Mouse (Mus musculus) left cerebral cortex, postnatal 14 days (tissue): ENCODE data around the gene Zbtb33. TPM values are rescaled to one million over a fixed set of nuclear protein-coding genes. Genes with fewer than 3 reads are reported as not detected.

Experiments
- microRNA-seq, 2 experiments: library from miRNA; unstranded; fragments of <30 nt; microRNA quantifications; one replicate each; pipeline ENCODE4 v1.2.0; 2022
- total RNA-seq, 2 experiments: library from RNA; stranded (reverse); gene quantifications; 2 replicates each; pipeline ENCODE4 v1.2.3; 2021

Gene Zbtb33
- total RNA-seq, 2 experiments from 2014 or later = 23.3 to 24.2 TPM

Small RNA genes within 50 kb of the gene (microRNA-seq; reads per million reads assigned to microRNA genes)
- 0 reads per million in 2 experiments for gene Mir3110

Other genes starting within 250 kb of the Zbtb33 start
- not detected for gene Btg1-ps1, start 171.0 kb upstream of the Zbtb33 start, total RNA-seq
- not detected for gene Btg1-ps2, start 146.7 kb upstream of the Zbtb33 start, total RNA-seq
- gene Rhox10, start 123.3 kb upstream of the Zbtb33 start, total RNA-seq = not detected
- not detected for gene Rhox11, start 104.7 kb upstream of the Zbtb33 start, total RNA-seq
- not detected for gene Rhox12, start 78.9 kb upstream of the Zbtb33 start, total RNA-seq
- gene Rhox13, start 68.6 kb upstream of the Zbtb33 start, total RNA-seq = not detected
- gene Tmem255a, start 62.6 kb downstream of the Zbtb33 start, total RNA-seq = 10 to 100 TPM; 10.5 to 20.8 TPM
- not detected for gene Atp1b4, start 126.4 kb downstream of the Zbtb33 start, total RNA-seq